Mouse (Mus musculus) heart, postnatal 36 days (tissue): ENCODE measurements at regions not wholly inside any gene's neighbourhood (a gene's known extent, or its start where the extent isn't known, plus 50 kb on each side); places are given as distances from the start of the nearest gene placed in this dataset.

Experiments used
- DNase-seq, 2 experiments: peaks; one replicate each; pipeline ENCODE4 v3.0.0; 2021 to 2022
- intact Hi-C: fragments of 180-260 bp; cut with DNase I; formaldehyde crosslinking; loops from one replicate; pipeline ENCODE4 v1.15.1; 2025

DNA sequence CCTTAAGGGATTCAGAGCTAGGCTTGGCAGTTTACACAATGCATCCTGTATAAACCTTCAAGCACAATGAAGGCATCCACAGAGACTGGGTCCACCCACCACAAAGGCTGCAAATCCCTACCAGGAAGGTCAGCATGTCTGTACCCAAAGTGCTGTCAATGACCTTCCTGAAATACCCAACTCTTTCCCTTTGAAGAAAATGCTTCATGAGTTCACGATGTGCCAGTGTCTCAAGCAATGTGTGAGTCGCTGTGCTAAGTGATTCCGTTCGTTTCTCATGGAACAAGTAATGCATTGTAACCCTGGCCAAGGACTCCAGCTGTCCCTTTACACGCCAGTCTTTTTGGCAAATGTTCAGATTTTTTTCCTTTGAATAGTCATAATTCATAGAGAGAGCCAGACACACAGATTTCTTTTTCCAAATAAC, 305.4 kb upstream of the Xrcc4 start:
- DNase-seq = peak; percentile 20 to 24
- intact Hi-C loops = no loop called here

DNA sequence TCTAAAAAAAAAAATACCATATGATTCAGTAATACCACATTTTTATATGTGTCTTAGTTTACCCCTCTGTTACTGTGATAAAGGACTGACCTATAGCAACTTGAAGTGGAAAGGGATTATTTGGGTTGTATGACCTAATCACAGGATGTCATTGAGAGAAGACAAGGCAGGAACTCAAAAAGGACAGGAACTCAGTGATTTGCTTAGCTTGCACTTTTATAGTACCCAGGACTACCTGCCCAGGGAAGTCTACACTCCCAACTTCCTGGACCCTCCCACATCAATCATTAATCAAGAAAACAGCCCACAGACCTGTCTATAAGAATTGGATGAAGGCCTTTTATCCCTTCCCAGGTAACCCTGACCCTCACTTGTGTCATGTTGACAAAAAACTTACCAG, 303.0 kb upstream of the Xrcc4 start:
- DNase-seq = no peak
- intact Hi-C loops = no loop called here

DNA sequence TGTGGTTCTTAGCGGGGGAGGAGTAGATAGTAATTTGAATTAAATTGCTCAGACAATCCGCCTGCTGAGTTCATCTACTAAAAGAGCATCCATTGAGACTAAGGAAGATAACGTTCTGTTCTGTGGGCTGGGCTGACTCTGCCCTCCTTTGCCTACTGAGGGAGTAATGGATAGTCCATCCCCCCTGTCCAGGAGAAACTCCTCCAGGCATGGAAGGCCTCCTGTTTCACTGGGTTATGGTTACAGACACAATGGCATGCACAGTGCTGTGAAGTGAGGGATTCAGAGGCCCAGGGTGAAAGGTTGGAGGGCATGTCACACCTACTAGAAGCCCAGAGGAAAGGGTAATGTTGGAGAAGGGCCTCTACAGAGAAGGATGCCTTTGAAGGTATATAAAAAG, 287.2 kb upstream of the Xrcc4 start:
- no peak for DNase-seq
- intact Hi-C loops = no loop called here

DNA sequence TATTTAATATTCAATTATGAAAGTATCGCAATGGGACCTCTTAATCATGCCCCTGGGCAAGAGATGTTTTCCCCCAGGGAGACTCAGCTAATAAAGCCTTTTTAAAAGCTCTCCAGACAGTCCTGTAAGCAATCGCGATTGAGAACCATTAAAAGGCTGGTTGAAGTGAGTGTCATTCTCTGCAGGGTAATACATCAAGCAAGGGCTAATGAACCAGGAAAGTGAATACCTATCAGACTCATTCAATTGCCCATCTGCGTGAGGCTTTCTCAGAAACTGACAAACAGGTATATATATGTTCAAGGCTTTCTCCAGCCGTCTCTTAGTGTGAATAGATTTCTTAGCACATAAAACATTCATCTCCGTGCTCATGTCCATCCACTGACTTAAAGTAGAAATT, 286.8 kb upstream of the Xrcc4 start:
- intact Hi-C loops = no loop called here
- no peak for DNase-seq

DNA sequence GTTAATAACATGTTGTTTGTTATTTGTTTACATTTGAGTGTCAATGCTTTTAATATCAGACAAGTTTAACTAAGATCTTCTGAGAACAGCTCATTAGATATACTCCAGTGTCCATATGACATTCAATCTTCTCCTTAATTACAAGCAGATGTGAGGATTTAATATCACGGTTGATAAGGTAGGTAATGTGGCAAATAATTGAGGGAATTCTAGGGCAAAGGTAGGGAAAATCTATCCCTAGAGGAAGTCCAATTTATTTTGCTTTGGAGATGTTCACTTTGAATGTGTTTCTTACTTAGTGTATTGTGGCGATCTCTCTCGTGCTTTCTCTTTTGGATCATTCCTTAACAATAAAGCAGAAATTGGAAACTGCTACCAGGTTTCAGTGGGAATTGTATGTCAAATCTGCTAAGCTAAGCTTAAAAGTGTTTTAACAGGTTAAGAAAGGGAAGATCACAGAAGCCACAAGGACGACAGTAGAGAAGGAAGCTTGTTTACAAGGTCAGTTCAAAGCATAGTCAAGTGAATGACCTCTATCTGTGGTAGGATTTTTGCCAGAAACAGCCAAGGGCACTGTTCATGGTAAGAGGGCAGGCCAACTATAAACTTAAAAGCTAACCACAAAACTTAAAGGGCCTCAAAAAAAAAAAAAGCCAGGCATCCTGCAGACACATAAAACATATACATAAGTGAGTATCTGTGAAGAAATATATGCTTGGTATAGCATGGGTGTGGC, 282.2 kb upstream of the Xrcc4 start:
- intact Hi-C loops = no loop called here
- DNase-seq = no peak

DNA sequence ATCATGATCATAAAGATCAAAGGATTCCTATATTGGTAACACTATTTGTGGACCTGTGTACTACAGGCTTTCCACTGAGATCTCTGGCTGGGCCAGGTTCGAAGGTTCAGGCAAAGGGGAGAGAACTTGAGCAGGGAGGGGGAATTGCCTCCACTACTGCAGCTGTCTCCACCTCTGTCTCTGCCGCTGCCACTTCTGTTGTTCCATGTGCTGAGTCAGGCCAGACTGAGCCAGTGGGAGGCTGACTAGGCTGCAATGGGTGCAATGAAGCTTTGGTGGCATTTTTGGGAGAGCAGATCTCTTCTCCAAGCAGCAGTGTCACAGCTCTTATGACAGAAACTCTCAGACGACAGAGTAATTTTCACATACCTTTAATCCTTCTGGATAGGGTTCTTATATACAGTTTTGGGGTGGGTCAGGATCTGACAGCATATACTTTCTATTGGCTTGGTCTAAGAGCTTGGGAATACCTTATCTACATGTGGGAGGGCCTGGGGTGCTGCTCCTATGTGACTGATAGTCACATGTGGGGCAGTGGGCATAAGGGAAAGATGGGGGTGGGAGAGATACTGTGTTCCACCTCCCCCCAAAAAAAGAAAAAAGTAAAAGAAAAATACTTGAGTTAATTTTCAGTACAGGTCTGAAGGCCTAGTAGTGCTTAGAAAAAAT, 281.5 kb upstream of the Xrcc4 start:
- intact Hi-C loops = no loop called here
- no peak for DNase-seq

DNA sequence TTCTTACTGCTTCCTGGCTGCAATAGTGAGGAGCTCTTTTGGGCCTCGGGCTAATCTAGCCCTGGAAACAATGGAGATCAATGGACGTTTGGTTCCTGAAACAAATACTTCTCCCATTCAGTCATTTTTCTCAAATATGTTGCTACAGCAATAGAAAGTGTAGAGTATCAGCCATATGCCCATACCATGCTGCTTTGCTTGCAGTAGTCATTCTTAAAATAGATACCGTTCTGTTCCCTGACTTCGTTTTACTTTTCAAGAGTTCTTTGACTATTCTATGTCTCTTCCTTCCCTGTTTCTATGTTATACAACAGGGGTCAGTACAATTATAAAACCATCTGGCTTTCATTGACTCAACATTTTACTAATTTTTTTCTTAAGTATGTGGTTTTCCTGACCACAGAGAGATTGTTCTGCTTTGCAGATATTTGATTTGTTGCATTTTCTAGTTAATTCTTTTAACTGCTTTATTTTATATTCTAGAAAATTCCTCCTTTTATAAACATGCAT, 275.2 kb upstream of the Xrcc4 start:
- intact Hi-C loops = loop anchor here (5.0 kb wide), 1 partner anchor 58 kb away; no protein-coding TSS in a partner anchor

DNA sequence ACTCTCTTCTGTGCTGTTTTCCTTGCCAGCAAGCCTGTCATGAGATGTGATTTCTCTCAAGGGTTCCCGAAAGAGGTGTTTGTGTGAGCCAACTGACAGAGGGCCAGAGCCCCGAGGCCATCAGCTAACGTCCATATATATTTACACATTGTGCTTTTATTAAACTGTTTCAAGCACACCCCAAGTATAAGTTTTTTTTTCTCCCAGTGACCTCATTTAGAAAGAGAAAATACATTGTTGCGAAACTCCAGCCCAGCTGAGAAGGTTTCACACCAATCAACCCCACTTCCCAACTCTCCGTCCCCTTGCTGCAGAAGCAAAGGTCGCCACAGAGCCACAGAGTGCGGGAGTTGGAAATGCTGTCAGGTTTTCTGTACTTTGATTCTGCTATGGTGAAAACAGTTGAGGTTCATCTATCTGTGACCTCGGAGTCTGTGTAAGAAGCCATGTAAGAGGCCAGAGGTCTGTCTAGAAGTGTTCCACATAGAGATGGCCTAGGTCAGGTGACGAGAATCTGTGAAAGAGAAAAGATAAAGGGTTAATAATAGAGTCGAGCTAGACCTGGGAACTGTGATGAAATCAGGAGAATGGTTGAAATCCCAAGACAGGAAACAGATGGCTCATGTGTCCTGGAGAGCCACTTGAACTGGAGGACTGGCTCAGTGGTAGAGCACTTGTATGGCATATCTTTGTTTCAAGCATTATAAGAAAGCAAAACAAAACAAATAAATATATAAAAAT, 270.6 kb upstream of the Xrcc4 start:
- peak; percentile 5 to 37 for DNase-seq
- intact Hi-C loops = loop anchor here (5.0 kb wide), 1 partner anchor 62 kb away; no protein-coding TSS in a partner anchor

More for the DNA sequence above, 275.2 kb upstream of the Xrcc4 start:
- DNase-seq = no peak

DNA sequence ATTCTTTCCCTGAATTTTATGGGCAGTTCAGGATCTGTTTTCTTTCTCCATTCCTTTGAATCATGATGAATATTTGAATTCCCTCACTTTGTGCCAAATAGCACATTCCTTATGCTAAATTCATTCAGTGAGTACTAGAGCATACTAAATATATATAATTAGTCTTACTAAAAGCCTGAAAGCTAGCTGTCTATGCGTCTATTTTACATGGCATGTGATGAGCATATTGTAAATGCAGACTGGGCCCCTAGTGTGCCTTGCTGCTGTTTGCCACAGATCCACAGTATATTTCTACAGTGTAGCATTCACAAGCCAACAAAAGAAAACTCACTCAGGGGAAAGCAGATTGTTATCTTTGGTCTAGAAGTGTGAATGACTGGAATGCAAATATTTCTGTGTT, 268.7 kb upstream of the Xrcc4 start:
- intact Hi-C loops = no loop called here
- DNase-seq = no peak

DNA sequence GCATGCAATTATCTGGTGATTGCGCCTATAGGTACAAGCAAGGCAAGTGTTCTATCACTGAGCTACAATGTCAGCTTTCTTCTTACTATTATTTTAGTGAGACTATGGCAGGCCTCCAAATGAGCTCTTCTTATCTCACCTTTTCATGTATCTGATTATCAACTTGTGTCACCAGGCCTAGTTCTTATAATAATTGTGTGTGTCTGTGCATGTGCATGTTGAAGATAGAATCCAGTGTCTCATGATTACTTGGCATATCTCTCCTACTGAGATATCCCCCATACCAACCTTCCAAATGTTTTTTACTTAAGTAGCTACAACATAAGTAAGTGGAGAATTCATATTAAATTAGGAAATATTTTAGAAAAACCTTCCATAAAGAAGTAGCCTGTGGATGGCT, 266.2 kb upstream of the Xrcc4 start:
- intact Hi-C loops = no loop called here
- DNase-seq = no peak

DNA sequence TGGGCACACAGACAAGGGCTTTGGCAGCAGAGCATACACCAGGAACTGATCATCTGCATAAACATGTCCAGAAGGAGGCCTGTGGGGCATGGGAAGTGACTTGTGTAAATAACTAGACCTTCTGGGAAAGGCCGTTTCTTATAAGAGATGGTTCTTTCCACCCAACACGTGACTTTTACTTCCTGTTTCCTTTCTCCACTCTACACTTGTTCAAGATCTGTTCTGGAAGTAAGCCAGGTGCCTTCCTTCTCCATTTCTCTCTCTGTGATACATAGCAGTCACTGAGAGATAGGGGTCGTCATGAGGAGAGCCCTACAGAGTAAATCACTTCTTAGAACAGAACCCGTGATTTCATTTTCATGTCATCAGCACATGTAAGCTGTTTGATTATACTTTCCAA, 253.4 kb upstream of the Xrcc4 start:
- intact Hi-C loops = no loop called here

DNA sequence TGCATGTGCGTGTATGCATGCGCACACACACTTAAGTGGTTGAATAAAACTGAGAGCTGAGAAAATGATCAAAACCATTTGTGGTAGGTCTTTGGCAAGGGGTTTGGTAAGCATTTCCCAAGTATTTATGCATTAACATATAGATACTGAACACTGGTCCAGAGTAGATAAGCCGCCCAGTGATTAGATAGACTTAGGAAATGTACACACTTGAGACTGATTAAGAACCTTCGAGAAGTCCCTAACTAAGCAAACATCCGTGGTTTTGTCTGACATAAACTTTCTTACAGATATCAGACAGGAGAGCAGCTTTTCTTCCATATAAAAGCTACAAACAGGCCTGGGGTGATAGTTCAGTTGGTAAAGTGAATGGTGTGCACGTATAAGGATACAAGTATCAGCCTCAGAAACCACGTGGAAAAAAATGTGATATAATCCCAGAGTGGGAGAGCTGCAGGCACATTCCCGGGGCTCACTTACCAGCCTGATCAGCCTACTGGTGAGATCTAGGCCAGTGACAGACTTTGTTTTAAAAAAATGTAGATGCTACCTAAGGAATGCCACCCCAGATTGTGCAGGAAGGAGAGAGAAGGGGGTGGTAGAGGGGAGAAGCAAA, 252.3 kb upstream of the Xrcc4 start:
- intact Hi-C loops = no loop called here
- DNase-seq = no peak

More for the DNA sequence above, 253.4 kb upstream of the Xrcc4 start:
- no peak for DNase-seq

DNA sequence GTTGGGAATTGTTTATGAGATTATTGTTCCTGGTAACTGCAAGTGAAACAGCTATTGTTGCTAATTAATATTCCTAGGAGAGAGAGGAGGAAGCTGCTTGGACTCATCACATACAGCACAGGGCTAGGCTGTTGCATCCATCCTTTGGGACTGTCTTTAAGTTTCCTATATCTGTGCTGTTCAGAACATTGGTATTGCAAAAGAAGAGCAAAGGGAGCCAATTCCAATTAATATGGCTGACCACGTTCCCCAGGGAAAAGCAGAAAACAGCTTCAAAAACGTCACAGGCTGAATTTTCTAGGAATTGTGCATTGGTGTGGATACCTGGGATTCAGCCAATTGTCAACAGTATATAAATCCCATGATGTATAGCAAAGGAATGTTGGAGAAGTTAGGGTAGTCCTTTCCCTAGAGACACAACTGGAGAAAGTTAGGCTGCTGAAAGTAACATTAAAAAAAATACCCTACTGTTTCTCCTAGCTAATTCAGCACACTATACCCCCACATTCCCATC, 251.3 kb upstream of the Xrcc4 start:
- DNase-seq = no peak
- intact Hi-C loops = no loop called here

DNA sequence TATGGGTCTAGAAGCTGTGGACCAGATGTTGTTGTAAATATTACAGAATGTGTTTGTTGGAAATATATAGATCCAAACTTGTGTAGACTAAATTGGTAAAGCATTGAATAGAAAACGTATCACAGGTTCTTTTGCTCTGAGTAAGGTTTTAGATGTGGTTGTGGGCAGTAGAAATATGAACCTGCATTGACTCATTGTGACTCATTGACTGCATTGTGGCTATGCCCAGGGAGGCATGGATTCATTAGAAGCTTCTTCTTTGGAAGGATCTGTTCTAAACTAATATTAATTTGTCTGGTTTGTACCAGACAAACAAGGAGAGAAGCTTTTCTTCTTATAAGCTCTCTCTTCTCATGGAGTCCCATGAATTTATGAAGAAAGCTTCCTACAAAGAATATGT, 248.2 kb upstream of the Xrcc4 start:
- no peak for DNase-seq
- intact Hi-C loops = no loop called here

DNA sequence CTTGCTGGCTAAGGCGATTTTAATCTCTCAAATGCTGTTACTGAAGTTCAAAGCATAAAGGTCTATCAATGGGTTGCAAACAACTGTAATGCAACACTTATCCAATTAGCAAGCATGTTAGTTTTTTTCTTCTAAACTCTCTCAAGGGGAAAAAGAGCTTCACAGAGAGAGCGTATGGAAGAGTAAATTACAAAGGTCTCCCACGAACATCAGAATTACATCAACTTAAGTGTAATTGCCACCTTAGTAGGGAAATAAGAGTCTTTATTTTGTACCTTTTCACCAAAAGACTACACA, 246.3 kb upstream of the Xrcc4 start:
- intact Hi-C loops = no loop called here
- no peak for DNase-seq

DNA sequence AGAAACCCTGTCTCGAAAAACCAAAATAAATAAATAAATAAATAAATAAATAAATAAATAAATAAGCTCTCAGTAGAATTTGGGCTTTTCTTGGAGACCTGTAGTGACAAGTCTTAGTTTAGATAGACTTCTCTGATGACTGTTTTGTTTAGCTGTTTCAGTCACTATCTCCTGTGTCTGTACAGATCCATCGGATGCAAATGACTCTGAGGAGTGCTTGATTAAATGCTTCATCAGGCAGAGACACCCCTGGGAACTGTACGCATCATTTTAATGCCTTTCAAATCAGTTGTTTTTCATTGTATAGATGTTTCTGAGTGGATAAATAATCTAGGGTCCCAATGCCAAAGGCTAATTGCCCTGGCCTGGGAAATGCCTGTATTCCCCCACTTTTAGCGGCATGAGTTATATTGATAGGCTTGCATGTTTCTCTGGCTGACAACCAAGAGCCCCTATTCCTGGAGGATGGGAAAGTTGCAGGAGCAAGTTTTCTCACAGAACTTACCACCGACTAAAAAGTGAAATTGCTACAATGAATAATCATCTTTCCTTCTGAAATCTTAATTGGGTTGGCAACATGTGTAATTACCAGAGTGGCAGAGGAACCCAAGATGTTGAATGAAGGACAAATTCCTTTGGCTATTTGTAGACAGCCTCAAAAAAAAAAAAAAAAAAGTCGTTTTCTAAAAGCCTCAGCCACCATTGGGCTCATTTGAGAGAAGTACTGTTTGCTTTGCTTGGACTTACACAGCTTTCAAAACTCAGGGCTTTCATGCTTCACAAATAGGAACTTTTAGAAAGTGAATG, 245.7 kb upstream of the Xrcc4 start:
- DNase-seq = no peak
- intact Hi-C loops = no loop called here

DNA sequence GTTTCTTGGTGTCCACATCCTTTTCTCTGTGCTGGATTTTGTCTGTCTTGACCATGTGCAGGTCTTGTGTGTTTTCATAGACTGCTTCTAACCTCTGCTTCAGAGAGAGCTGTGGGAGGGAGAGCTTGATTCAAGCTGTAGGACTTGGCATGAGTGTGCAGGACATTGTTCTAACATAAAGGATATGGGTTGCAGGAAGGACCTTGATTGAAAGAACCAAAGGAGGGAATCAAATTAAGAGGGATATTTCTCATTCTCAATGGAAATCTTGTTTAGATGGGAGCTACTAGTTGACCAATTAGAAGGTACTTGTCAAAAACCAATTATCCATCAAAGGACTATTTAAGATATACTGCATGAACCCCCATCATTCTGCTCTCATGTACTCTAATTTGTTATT, 244.9 kb upstream of the Xrcc4 start:
- intact Hi-C loops = no loop called here
- DNase-seq = no peak

DNA sequence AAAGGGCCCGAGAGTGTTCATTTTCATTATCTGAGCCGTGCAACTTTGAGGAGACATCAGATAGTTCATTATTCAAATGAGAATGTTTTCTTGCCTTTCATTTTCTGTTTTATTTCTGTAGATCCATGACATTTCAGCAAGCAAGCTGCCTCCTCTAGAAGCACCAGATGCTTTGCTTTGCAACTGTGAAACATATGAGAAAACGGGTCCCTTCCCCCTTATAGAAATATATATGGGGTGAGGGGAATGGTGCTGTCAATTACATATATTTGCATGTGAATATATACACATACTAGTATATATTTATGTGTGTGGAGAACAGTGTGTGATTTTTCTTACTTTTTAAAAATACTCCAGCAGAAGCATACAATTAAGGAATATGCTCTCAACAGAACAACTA, 235.8 kb upstream of the Xrcc4 start:
- no peak for DNase-seq
- intact Hi-C loops = no loop called here

DNA sequence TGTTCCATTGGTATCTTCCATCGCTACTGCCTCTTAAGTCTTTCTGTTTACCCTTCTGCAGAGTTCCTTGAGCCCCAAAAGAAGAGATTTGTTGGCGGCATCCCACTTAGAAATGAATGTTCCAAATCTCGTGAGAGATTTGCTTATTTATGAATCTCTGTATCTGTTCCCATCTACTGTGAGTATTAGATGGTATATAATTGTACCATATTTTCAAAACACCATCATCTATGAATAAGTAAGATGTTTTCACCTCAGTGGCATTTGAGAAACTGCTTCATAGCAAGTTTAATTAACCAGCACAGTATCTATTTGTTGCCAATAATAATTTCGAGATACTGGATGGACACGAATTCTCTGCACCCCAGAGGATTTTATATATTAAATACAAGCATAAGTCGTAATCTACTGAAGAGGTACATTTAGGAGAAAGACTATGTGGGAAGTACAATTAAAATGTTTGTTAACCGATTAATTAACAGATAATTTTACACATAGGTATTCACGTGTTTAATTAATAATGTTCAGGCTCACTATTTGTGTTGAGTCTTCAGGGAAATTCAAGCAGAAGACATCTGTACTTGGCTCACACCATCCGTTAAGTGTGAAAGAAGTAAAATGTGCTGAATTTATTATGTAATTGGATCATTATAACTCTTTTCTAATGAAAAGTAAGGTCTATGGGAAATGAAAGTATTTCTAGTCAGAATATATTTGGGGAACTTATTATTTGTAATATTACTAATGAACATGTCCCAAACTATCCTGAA, 224.0 kb upstream of the Xrcc4 start:
- intact Hi-C loops = no loop called here

More for the DNA sequence above, 224.0 kb upstream of the Xrcc4 start:
- DNase-seq = no peak
